Mouse (Mus musculus) spleen, adult 12 weeks (tissue): Measurements from ENCODE around the gene Olfr1337.
"Not testable (repeated sequence)": the region's sequence is repeated elsewhere in the genome, so short reads cannot be mapped to it uniquely, and the experiment has no call there.

Experiments
- DNase-seq: peaks from one replicate; pipeline ENCODE4 v3.0.0; 2022; ENCODE audit warnings: low spot score

Gene Olfr1337

GRCm38 (mm10) chr4:118782486-118782885 is at the start of gene Olfr1337:
Olfr1337 (minus strand) TSS chr4:118782586.
- DNase-seq = no peak

GRCm38 (mm10) chr4:118818921-118819320 is 36.5 kb upstream of the Olfr1337 start:
- no peak for DNase-seq

GRCm38 (mm10) chr4:118809844-118810243 is 27.5 kb upstream of the Olfr1337 start, which contains the start of gene Olfr1335:
Olfr1335 (minus strand) TSS chr4:118809944.
- DNase-seq = no peak

DNA sequence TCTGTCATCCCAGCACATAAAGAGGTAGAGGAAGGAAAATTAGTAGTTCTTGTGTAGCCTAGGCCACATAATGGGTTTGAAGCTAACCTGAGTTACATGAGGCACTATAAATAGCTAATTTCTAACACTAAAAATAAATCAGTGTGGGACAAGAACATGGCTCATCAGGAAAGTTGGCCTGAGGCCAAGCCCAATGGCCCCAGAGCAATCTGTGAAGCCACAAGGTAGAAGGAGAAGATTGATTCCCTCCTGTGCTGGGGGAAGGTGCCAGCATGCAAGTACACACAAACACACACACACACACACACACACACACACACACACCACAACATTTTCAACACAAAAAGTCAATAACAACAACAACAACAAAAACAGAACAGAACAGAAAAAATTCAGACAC is 10.4 kb upstream of the Olfr1337 start:
- not testable (repeated sequence) for DNase-seq

DNA sequence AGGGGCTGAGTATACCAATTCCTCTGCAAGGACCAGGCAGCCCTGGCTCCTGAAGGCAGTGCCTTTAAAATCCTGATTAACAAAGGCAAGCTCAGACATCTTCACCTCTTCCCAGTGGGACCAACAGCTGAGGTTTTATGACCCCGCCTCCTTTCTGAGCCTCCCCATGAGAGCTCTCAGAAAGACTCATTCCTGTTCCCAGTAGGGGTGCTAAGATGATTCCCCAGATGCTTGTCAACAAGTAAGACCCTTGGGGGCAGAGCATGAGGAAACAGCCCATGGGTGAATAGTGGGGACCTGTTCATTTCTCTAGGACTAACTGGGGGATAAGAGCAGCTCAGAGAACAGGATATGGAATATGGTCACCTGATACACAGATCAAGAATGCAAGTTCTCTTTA is 23.7 kb downstream of the Olfr1337 start, which contains the start of gene Olfr1338:
Gene Olfr1338 (minus strand): TSS at position 101 of the 400 bp plus-strand sequence.
- DNase-seq = no peak

DNA sequence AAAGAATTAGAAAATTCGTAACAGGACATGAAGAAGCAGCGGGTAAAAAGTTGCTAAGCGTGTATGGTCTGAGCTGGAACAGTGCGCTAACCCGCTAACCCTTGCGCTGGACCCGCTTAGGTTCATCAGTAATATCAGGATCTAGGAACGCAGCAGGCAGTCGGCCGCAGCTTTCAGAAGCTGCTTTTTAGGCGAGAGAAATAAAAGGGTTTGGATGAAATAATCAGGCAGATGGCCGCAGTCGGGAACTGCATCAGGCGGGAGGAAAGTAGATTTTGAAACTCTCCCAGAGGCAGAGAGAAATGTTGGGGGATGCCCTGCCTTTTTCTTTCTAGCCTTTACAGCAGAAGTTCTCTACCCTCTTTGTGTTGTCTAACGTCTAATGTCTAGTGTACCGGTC is 40.5 kb downstream of the Olfr1337 start:
- DNase-seq = no peak

DNA sequence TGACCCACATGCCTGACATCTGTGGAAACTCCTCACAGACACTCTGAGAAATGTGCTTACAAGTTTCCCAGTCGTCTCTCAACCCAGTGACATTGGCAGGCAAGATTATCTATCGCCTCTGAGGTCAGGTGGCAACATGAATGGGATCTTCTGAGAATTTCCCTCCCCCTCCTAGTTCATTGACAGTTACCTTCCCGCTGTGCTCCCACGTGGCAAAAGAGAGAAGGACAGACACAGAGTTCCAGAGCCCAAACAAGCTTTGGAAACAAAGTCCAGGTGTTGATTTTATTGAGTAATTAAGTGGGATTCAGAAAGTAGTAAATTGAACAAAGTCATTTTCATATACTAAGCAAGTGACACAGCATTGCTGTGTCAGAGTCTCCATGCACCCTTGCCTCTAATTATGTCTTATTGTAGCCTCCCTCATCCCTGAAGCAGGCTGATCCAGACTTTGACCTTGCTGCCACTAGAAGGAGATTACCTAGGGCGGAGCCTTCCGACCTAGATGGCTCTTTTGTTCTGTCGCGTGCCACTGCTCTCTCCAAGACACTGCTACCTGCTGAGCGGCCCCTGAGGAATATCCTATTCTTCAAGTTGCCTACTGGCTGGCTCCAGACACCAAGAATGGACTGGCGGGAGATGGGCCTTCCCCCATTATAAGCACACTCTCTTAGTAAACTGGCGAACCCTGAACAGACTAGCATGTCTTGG is 41.2 kb downstream of the Olfr1337 start:
- DNase-seq = no peak

DNA sequence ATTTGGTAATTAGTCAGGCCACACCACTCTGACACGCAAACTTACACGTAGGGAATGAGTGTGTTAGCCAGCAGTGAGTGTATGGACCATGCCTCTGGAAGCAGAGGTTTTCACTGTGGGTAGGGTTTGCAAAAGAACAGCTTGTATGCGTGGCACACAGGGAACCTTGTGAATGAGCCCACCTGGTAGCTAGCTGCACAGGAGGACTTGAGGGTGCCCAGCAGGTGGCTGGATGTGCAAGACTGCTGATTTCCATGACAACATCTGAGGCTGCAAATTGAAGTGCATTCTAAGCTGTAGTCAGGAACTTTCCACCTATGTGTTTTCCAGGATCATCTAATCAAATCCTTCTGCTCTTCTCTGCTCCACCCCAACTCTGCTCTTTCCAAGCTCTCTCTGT is 42.8 kb downstream of the Olfr1337 start:
- no peak for DNase-seq

- no peak for DNase-seq
These were observed 50.5 kb downstream of the Olfr1337 start, which contains the start of gene Olfr1339 for GRCm38 (mm10) chr4:118731875-118732274. Olfr1339 (plus strand) TSS chr4:118732175.
